Mouse (Mus musculus) ES-CJ7 (cell line): ENCODE measurements around the gene Epdr1.

Experiments
- DNase-seq: peaks from one replicate; pipeline ENCODE4 v3.0.0; 2011; ENCODE audit warnings: low read depth, low spot score

Gene Epdr1

GRCm38 (mm10) chr13:19619216-19619927, at the start of gene Epdr1:
Gene Epdr1, minus strand, starts transcription at chr13:19619927.
- DNase-seq, result peak; percentile 86

GRCm38 (mm10) chr13:19668355-19669140, 48.8 kb upstream of the Epdr1 start:
- DNase-seq, result no peak

- DNase-seq, result no peak
Measured at GRCm38 (mm10) chr13:19652405-19652804, 32.7 kb upstream of the Epdr1 start.

- DNase-seq, result no peak
Measured at GRCm38 (mm10) chr13:19649824-19650223, 30.1 kb upstream of the Epdr1 start.

- DNase-seq, result peak; percentile 64
Measured at GRCm38 (mm10) chr13:19644225-19644624, 24.5 kb upstream of the Epdr1 start.

- DNase-seq, result no peak
Measured at GRCm38 (mm10) chr13:19643519-19643918, 23.8 kb upstream of the Epdr1 start.

GRCm38 (mm10) chr13:19640203-19640851, 20.6 kb upstream of the Epdr1 start:
- no peak for DNase-seq

GRCm38 (mm10) chr13:19636131-19636530, 16.4 kb upstream of the Epdr1 start:
- DNase-seq, result peak; percentile 76

GRCm38 (mm10) chr13:19630768-19631709, 11.3 kb upstream of the Epdr1 start:
- peak; percentile 93 for DNase-seq

GRCm38 (mm10) chr13:19626473-19626872, 6.7 kb upstream of the Epdr1 start:
- DNase-seq, result no peak

GRCm38 (mm10) chr13:19624632-19625320, 5.0 kb upstream of the Epdr1 start:
- no peak for DNase-seq

- peak; percentile 30 for DNase-seq
Measured at GRCm38 (mm10) chr13:19623228-19623905, 3.6 kb upstream of the Epdr1 start.

- DNase-seq, result peak; percentile 85
Measured at GRCm38 (mm10) chr13:19622573-19623227, 3.0 kb upstream of the Epdr1 start, which contains the start of gene Sfrp4. Gene Sfrp4, plus strand, starts transcription at chr13:19623104.

GRCm38 (mm10) chr13:19618841-19619215, 899 bp downstream of the Epdr1 start:
- peak; percentile 27 for DNase-seq

- DNase-seq, result no peak
Measured at GRCm38 (mm10) chr13:19618081-19618480, 1.6 kb downstream of the Epdr1 start.

- no peak for DNase-seq
Measured at GRCm38 (mm10) chr13:19614311-19614710, 5.4 kb downstream of the Epdr1 start.

GRCm38 (mm10) chr13:19613426-19613825, 6.3 kb downstream of the Epdr1 start:
- DNase-seq, result no peak

- no peak for DNase-seq
Measured at GRCm38 (mm10) chr13:19612963-19613362, 6.8 kb downstream of the Epdr1 start.

- DNase-seq, result peak; percentile 51
Measured at GRCm38 (mm10) chr13:19612348-19612747, 7.4 kb downstream of the Epdr1 start.

GRCm38 (mm10) chr13:19608120-19608519, 11.6 kb downstream of the Epdr1 start:
- DNase-seq, result no peak
